Mouse (Mus musculus) ES-Bruce4 (cell line): ENCODE measurements around the gene Prkn. TPM values are rescaled to one million over a fixed set of nuclear protein-coding genes. Genes with fewer than 3 reads are reported as not detected.

Experiments
- H3K27ac ChIP-seq: 2 replicates; pipeline ENCODE4 v1.5.1; 2012; ENCODE audit warnings: low read length, inconsistent platforms; ENCODE audit not compliant: insufficient read depth
- H3K27me3 ChIP-seq: 2 replicates; pipeline ENCODE4 v1.6.1; 2012; ENCODE audit warnings: mild to moderate bottlenecking, low read length, inconsistent platforms; ENCODE audit not compliant: control insufficient read depth, poor library complexity, insufficient read depth, severe bottlenecking
- H3K36me3 ChIP-seq: 2 replicates; pipeline ENCODE4 v1.6.1; 2012; ENCODE audit warnings: inconsistent platforms, mild to moderate bottlenecking, low read length, moderate library complexity; ENCODE audit not compliant: control insufficient read depth, poor library complexity, insufficient read depth, severe bottlenecking
- H3K4me1 ChIP-seq: one replicate; pipeline ENCODE4 v1.8.1; 2011; ENCODE audit warnings: low read length; ENCODE audit not compliant: control insufficient read depth, insufficient read depth
- H3K4me3 ChIP-seq: 2 replicates; pipeline ENCODE4 v1.5.1; 2011; ENCODE audit warnings: low read depth, mild to moderate bottlenecking, low read length
- H3K9ac ChIP-seq: 2 replicates; pipeline ENCODE4 v1.6.1; 2012; ENCODE audit warnings: low read depth, mild to moderate bottlenecking, inconsistent platforms; ENCODE audit not compliant: poor library complexity, severe bottlenecking
- H3K9me3 ChIP-seq: replicated peaks from 2 replicates; pipeline ENCODE4 v1.6.1; 2012; ENCODE audit warnings: mild to moderate bottlenecking, low read length, inconsistent platforms; ENCODE audit not compliant: control insufficient read depth, poor library complexity, insufficient read depth, severe bottlenecking
- CTCF ChIP-seq: IDR thresholded peaks from one replicate; pipeline ENCODE4 v1.8.1; 2011; ENCODE audit warnings: low read depth, low read length
- EP300 ChIP-seq: IDR thresholded peaks from 2 replicates; pipeline ENCODE4 v1.6.1; 2011; ENCODE audit warnings: low read depth, low read length; ENCODE audit not compliant: insufficient read depth
- POLR2A ChIP-seq: IDR thresholded peaks from one replicate; pipeline ENCODE4 v1.8.1; 2011; ENCODE audit warnings: low read length; ENCODE audit not compliant: insufficient read depth
- polyA plus RNA-seq: library from polyadenylated mRNA; stranded (reverse); fragments of >200 nt; gene quantifications from 2 replicates; pipeline ENCODE4 v1.2.4, GENCODE M21; 2011; ENCODE audit warnings: low read depth; ENCODE audit not compliant: missing spikeins, insufficient read depth, insufficient read length

The Prkn gene
- polyA plus RNA-seq, 1 experiment: 1.5 TPM

DNA sequence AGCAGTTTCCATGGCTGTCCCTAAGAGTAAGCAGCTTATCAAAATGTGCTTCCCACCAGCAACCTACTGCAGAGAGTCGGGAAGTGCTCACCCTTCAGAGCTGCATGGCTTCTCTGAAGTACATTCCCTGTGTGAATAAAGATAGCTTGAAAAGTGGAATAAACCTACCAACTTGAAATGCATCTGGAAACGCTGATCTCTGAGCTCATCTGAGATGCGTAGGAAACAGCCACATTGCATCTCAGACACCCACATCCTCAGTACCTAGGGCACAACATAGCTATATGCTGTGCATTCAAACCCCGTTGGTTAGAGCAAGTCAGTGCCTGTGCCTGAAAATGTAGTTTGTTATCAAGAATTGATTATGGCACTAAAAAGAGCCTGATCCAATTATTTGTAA is 864.8 kb downstream of the Prkn start:
- no peaks in the 10 kb centered on the region for H3K4me1 ChIP-seq
- no peaks in the 10 kb centered on the region for H3K36me3 ChIP-seq
- H3K9me3 ChIP-seq: no peaks in the 10 kb centered on the region
- no peak overlapping the region for H3K4me3 ChIP-seq
- TF ChIP-seq CTCF: no peak
- no peak for TF ChIP-seq POLR2A
- no peak for TF ChIP-seq EP300
- no peak overlapping the region for H3K27ac ChIP-seq
- H3K9ac ChIP-seq: no peak overlapping the region
- no peaks in the 10 kb centered on the region for H3K27me3 ChIP-seq

DNA sequence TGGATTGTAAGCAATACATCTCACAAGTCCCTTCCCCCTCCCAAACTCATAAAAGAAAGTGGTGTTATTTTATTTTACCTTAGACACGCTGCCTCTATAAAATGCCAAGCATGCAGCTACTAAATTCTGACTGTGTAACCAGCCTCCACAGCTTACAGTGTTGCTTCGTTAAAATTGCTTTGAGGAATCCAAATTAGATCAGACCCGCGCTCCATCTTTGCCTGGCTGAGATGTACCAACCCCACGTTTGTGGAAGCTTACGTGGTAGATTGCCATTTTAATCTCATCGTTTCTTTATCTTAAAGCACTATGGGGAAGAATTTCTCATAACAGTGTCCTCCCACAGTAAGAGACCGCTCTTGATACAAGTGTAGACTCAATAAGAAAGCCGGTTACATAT is 865.6 kb downstream of the Prkn start:
- H3K36me3 ChIP-seq: no peaks in the 10 kb centered on the region
- no peaks in the 10 kb centered on the region for H3K4me1 ChIP-seq
- no peak overlapping the region for H3K27ac ChIP-seq
- no peak overlapping the region for H3K4me3 ChIP-seq
- no peak for TF ChIP-seq POLR2A
- no peak for TF ChIP-seq CTCF
- TF ChIP-seq EP300: no peak
- H3K9ac ChIP-seq: no peak overlapping the region
- H3K9me3 ChIP-seq: no peaks in the 10 kb centered on the region
- H3K27me3 ChIP-seq: no peaks in the 10 kb centered on the region

DNA sequence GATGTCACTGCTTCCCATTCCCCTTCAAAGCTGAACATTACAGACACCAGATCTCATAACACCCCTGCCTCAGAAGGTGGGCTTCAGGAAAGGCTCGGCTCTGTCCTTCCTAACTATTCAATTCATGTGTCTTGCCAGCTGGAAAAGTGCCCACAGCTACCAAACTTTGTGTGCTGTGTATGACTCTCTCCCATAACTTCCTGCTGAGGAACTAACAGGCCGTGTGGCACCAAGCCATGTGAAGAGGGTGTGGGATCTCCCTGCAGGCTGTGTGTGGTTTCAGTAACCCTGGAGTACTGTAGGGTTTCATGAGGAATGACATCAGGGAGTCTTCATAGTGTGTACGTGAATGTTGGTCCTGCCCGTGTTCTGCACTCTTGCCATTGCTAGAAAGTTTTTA is 871.9 kb downstream of the Prkn start:
- Histone ChIP-seq H3K4me3 (no peak overlapping the region), H3K9ac (no peak overlapping the region), H3K9me3 (no peaks in the 10 kb centered on the region), H3K27me3 (no peaks in the 10 kb centered on the region), H3K36me3 (no peaks in the 10 kb centered on the region), H3K27ac (no peak overlapping the region), H3K4me1 (no peaks in the 10 kb centered on the region)
- TF ChIP-seq CTCF (no peak), EP300 (no peak), POLR2A (no peak)

DNA sequence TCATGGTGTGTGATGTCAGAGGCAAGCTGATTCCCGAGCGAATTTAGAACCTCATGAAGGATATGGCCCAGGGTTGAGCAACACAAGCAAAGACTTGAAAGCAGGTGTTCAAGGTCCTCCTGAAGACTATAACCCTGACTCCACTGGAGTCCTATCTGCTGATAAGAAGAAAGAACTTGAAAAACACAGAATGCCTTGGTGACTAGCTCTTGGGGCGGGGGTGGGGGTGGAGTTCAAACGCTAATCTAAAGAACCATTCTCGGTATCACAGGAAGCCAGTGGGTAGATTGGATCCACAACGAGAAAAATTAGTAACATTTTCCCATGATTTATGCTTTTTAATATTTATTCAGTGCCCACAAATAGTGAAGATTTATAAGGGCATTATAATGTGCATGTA is 879.6 kb downstream of the Prkn start:
- TF ChIP-seq CTCF: no peak
- TF ChIP-seq EP300: no peak
- TF ChIP-seq POLR2A: no peak
- Histone ChIP-seq H3K36me3 (no peaks in the 10 kb centered on the region), H3K9me3 (no peaks in the 10 kb centered on the region), H3K4me1 (no peaks in the 10 kb centered on the region), H3K27me3 (no peaks in the 10 kb centered on the region), H3K9ac (no peak overlapping the region), H3K4me3 (no peak overlapping the region), H3K27ac (no peak overlapping the region)

DNA sequence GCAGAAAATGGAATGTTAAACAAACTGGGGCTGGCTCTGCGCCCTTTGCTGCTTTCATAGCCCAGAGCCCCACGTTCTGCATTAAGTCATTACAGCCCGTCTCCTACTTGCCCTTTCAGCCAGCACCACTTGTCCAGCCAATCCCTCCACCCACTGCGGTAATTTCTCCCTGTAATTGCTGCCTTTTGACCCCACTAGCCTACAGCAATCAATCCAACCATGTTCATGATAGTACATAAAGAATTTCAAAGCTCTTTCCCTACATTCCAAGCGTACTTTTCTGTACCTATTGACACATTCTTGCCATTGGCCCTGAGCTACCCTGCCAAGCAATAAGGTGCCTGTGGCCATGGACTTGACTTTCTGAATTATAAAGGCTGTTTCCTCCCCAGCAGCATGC is 881.7 kb downstream of the Prkn start:
- TF ChIP-seq EP300 (no peak), POLR2A (no peak), CTCF (no peak)
- Histone ChIP-seq H3K36me3 (no peaks in the 10 kb centered on the region), H3K9me3 (no peaks in the 10 kb centered on the region), H3K27me3 (no peaks in the 10 kb centered on the region), H3K4me1 (no peaks in the 10 kb centered on the region), H3K27ac (no peak overlapping the region), H3K4me3 (no peak overlapping the region), H3K9ac (no peak overlapping the region)

DNA sequence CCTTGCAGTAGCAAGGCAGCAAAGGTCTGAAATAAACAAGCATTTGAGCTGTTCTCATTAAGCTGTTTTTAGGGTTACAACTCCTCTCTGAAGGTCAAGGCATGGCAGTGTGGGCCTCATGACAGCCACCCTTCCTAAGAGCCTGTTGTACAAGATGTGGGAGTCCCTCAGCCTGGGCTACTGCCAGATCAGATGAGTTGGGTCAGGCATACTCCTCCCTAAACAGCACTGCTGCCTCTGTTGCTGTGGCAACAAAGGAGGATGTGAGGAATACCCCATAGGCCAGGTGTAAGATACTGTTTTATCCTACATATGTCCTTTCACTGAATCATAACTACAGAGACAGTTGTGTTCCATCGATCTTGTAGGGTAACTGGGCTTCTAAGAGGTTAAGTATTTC is 882.3 kb downstream of the Prkn start:
- TF ChIP-seq POLR2A (no peak), EP300 (no peak), CTCF (no peak)
- no peak overlapping the region for H3K4me3 ChIP-seq
- H3K9me3 ChIP-seq: no peaks in the 10 kb centered on the region
- no peak overlapping the region for H3K27ac ChIP-seq
- no peaks in the 10 kb centered on the region for H3K4me1 ChIP-seq
- H3K27me3 ChIP-seq: no peaks in the 10 kb centered on the region
- H3K36me3 ChIP-seq: no peaks in the 10 kb centered on the region
- H3K9ac ChIP-seq: no peak overlapping the region
